Mouse (Mus musculus): ENCODE results near the gene Prss35. TPM values are rescaled to one million over a fixed set of nuclear protein-coding genes. Genes with fewer than 3 reads are reported as not detected.
A peak's percentile ranks its signal among the peaks of the same experiment; 100 is the strongest.

Gene Prss35
- polyA plus RNA-seq, 1 experiment from 2014 or later: 0.84 TPM

DNA sequence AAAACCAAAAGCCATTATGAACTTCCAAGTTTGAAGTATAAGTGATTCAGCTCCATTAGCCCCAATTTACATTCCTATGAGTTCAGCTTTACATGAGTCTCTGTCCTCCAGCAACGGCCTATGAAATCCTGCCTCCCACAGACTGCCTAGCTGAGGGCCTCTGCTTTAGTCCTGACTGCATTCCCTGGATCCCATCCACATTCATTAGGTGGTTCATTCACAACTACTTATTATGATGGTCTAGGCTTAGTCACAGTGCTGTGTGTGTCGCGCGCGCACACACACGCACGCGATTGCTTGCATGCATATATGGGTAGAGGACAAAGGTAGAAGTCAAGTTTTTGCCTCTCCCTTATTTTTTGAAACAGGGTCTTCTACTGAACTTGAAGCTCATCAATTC, 4.6 kb upstream of the Prss35 start:
- WGBS: 82% methylated on average over 8 of the region's 8 CpGs
- H3K4me2 ChIP-seq (ENCODE audit: low read length): no peak overlapping the region
- no peaks in the 10 kb centered on the region for H3K9me3 ChIP-seq (replicated peaks; ENCODE audit: control insufficient read depth, low read length)
- H3K4me1 ChIP-seq (ENCODE audit: control insufficient read depth, insufficient read depth, low read length): peaks cover 9% of the 10 kb centered on the region
- no peak overlapping the region for H3K9ac ChIP-seq (ENCODE audit: low read length)
- no peaks in the 10 kb centered on the region for H3K36me3 ChIP-seq (ENCODE audit: control insufficient read depth, insufficient read depth, low read length)
- ATAC-seq: no peak
- no peak overlapping the region for H3K4me3 ChIP-seq (ENCODE audit: low read depth, low read length)
- H3K27ac ChIP-seq (ENCODE audit: low read depth, low read length): no peak overlapping the region
- DNase-seq (ENCODE audit: low spot score): peak; percentile 10
- H3K27me3 ChIP-seq (replicated peaks; ENCODE audit: control insufficient read depth, insufficient read depth, low read length): no peaks in the 10 kb centered on the region

DNA sequence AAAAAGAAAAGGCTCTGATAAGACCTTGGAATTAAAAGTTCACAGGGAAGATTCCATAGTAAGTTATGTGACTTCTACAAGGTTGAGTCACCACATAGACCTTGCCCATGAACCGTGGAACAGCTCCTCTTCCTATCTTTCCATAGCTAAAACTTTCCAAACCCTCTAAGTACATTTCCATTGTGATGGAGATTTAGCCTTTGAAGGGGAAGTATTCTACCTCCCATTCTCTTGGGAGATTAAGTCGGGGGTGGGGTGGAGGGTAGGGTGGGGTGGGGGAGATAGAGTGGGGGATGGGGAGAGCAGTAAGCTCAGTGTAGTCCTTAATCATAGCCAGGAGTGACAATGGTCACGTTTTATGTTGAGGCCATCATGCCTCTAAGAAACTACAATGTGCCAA, 3.5 kb upstream of the Prss35 start:
- H3K27ac ChIP-seq (ENCODE audit: low read depth, low read length): no peak overlapping the region
- no peak overlapping the region for H3K9ac ChIP-seq (ENCODE audit: low read length)
- DNase-seq (ENCODE audit: low spot score) (no peak), ATAC-seq (no peak)
- no peak overlapping the region for H3K4me3 ChIP-seq (ENCODE audit: low read depth, low read length)
- H3K4me1 ChIP-seq (ENCODE audit: control insufficient read depth, insufficient read depth, low read length): peaks cover 9% of the 10 kb centered on the region
- no peaks in the 10 kb centered on the region for H3K9me3 ChIP-seq (replicated peaks; ENCODE audit: control insufficient read depth, low read length)
- no peaks in the 10 kb centered on the region for H3K27me3 ChIP-seq (replicated peaks; ENCODE audit: control insufficient read depth, insufficient read depth, low read length)
- no peak overlapping the region for H3K4me2 ChIP-seq (ENCODE audit: low read length)
- no peaks in the 10 kb centered on the region for H3K36me3 ChIP-seq (ENCODE audit: control insufficient read depth, insufficient read depth, low read length)
- 13% methylated on average over 3 of the region's 3 CpGs for WGBS

DNA sequence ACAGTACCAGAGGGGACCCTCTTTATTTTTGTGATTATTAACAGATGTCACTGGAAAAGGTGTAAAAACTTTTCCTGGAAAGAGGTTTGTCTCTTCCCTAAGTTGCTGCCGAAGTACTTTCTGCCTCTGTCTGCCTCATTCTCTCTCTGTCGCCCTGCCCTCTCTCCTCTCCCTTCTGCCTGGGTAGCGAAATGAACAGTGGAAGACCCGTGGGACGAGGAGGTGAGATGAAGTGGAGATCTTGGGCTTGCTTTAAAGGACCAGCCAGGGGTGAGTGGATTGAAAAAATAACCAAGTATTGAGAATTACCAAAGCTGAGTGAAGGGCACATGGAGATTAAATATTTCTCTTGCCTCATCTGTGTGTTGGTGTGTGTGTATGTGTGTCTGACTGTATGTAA, 592 bp downstream of the Prss35 start:
- Histone ChIP-seq H3K9me3 (replicated peaks; ENCODE audit: control insufficient read depth, low read length) (no peaks in the 10 kb centered on the region), H3K9ac (ENCODE audit: low read length) (no peak overlapping the region), H3K27me3 (replicated peaks; ENCODE audit: control insufficient read depth, insufficient read depth, low read length) (no peaks in the 10 kb centered on the region), H3K4me2 (ENCODE audit: low read length) (peak overlapping the region; percentile 55; the same call in 1 of the 2 replicates), H3K27ac (ENCODE audit: low read depth, low read length) (no peak overlapping the region), H3K4me3 (ENCODE audit: low read depth, low read length) (no peak overlapping the region), H3K36me3 (ENCODE audit: control insufficient read depth, insufficient read depth, low read length) (no peaks in the 10 kb centered on the region), H3K4me1 (ENCODE audit: control insufficient read depth, insufficient read depth, low read length) (peaks cover 12% of the 10 kb centered on the region)
- DNase-seq (ENCODE audit: low spot score) (no peak), ATAC-seq (no peak)
- WGBS: 37% methylated on average over 5 of the region's 5 CpGs

DNA sequence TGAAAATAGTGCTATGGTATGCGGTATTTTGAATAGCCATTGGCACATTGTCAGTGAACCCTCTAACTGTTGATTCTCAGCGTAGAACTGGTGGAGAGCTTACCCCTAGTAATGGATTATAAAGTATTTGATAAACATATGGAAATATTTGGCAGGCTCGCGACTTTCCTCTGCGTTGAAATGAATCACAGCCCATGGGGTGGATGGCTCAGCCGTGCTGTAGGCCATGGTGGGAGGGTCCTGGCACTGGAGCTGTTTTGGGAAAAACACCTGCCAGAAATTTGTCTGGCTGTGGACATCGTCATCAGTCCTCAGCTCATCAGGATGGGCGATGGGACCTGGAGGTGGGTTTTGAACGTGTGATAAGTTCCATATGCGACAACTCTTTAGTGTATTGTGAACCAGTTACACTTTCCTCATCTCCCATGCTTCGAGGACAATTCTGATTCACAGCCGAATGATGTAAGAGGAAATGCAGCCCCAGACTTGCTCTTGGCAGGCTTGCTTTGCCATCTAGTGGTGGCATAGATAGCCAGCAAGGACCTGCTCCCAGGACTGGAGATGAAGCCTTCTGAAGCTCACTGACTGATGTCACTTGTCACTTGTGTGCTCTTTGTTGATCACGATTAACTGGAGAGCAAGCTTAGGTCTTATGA, 2.6 kb downstream of the Prss35 start:
- peak; percentile 92 for DNase-seq (ENCODE audit: low spot score)
- peak; percentile 83 for ATAC-seq
- Histone ChIP-seq H3K4me2 (ENCODE audit: low read length) (no peak overlapping the region), H3K36me3 (ENCODE audit: control insufficient read depth, insufficient read depth, low read length) (no peaks in the 10 kb centered on the region), H3K27me3 (replicated peaks; ENCODE audit: control insufficient read depth, insufficient read depth, low read length) (no peaks in the 10 kb centered on the region), H3K9ac (ENCODE audit: low read length) (no peak overlapping the region), H3K27ac (ENCODE audit: low read depth, low read length) (no peak overlapping the region), H3K4me1 (ENCODE audit: control insufficient read depth, insufficient read depth, low read length) (peaks cover 12% of the 10 kb centered on the region), H3K9me3 (replicated peaks; ENCODE audit: control insufficient read depth, low read length) (no peaks in the 10 kb centered on the region), H3K4me3 (ENCODE audit: low read depth, low read length) (no peak overlapping the region)
- 35% methylated on average over 13 of the region's 13 CpGs for WGBS

DNA sequence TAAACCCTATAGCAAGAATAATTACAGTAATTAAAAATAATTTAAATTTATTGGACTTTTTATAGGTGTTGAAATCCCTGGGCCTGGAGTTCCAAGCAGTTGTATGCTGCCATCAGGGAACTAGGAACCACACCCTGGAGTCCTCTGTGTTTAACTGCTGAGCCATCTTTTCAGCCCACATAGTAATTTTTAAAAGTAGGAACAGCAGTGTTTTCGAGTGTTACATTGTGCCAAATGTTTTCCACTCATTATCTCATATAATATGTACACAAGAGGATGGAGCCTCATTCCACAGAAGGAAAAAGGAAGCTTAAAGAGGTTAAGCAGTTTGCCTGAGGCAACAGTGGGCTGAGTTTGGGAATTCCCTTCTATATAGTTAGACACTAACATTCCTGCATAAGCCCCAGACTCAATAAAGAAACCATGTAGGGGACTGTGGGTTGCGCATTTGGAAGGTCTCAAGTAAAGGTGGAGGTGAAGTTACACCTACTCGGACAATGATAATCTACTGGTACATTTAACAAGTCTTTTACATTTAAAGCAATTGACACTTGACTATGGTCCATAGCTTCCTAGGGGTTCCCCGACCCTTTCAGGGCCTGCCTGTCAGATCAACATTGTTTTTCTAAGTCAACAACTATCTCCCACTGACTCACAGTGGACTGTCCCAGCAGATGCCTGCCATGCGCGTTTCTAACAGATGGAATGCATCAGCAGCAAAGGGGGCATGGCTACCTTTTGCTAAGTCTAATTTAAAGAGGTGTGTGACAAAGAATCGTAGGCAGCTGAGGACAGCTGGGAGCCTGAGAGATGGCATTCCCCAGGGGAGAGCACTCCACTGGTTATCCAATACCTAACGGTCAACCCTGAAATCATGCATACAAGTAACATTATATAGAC, 19.3 kb downstream of the Prss35 start:
- Histone ChIP-seq H3K9me3 (replicated peaks; ENCODE audit: control insufficient read depth, low read length) (no peaks in the 10 kb centered on the region), H3K27ac (ENCODE audit: low read depth, low read length) (no peak overlapping the region), H3K27me3 (replicated peaks; ENCODE audit: control insufficient read depth, insufficient read depth, low read length) (no peaks in the 10 kb centered on the region), H3K36me3 (ENCODE audit: control insufficient read depth, insufficient read depth, low read length) (no peaks in the 10 kb centered on the region), H3K4me1 (ENCODE audit: control insufficient read depth, insufficient read depth, low read length) (no peaks in the 10 kb centered on the region), H3K9ac (ENCODE audit: low read length) (no peak overlapping the region), H3K4me3 (ENCODE audit: low read depth, low read length) (no peak overlapping the region), H3K4me2 (ENCODE audit: low read length) (no peak overlapping the region)
- DNase-seq (ENCODE audit: low spot score) (no peak), ATAC-seq (no peak)
- 71% methylated on average over 8 of the region's 8 CpGs for WGBS

DNA sequence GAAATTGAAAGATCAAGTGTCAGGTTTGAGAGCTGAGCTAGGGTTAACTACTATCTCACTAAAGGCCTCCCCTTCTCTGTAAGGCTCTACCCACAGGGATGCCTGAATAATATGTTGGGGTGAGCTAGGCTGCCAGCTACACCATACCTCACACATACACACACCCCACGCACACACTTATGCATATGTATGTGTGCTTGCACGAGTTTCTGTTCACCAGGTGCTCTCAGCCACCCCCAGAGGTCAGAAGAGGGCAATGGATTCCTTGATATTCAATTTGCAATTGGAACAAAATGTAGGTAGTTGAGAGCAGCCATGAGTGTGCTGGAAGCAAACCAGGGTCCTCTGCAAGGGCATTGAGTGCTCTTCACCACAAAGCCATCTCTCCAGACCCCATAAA, 20.6 kb downstream of the Prss35 start:
- no peak overlapping the region for H3K27ac ChIP-seq (ENCODE audit: low read depth, low read length)
- WGBS: 64% methylated on average over 2 of the region's 2 CpGs

DNA sequence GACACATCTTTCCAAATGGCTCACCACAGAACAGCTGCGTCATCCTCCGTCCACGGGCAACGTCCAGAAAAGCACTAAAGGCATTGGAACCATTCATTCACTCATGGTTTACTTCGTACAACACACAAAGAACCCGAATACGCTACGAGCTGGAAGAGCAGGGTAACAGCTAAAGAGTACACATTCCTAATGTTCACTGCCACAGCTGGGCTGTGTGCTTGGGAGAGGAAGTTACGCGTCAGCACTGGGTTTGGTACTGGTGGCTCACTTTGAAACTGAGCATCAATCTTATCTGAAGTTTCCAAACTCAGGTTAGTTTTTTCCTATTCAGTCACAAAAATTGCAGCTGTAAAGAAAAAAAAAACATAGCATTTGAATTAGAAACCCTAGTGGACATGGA, 23.5 kb downstream of the Prss35 start:
- 80% methylated on average over 10 of the region's 10 CpGs for WGBS
- no peak overlapping the region for H3K4me2 ChIP-seq (ENCODE audit: low read length)
- ATAC-seq: no peak
- H3K27ac ChIP-seq (ENCODE audit: low read depth, low read length): no peak overlapping the region
- H3K9ac ChIP-seq (ENCODE audit: low read length): no peak overlapping the region
- no peaks in the 10 kb centered on the region for H3K4me1 ChIP-seq (ENCODE audit: control insufficient read depth, insufficient read depth, low read length)
- H3K9me3 ChIP-seq (replicated peaks; ENCODE audit: control insufficient read depth, low read length): no peaks in the 10 kb centered on the region
- DNase-seq (ENCODE audit: low spot score): no peak
- 0 out of 2 replicates have a peak, but pooled peaks cover under 1% of the 10 kb centered on the region for H3K36me3 ChIP-seq (ENCODE audit: control insufficient read depth, insufficient read depth, low read length)
- no peak overlapping the region for H3K4me3 ChIP-seq (ENCODE audit: low read depth, low read length)
- H3K27me3 ChIP-seq (replicated peaks; ENCODE audit: control insufficient read depth, insufficient read depth, low read length): no peaks in the 10 kb centered on the region

More for the DNA sequence above, 20.6 kb downstream of the Prss35 start:
- Histone ChIP-seq H3K9me3 (replicated peaks; ENCODE audit: control insufficient read depth, low read length) (no peaks in the 10 kb centered on the region), H3K36me3 (ENCODE audit: control insufficient read depth, insufficient read depth, low read length) (no peaks in the 10 kb centered on the region), H3K27me3 (replicated peaks; ENCODE audit: control insufficient read depth, insufficient read depth, low read length) (no peaks in the 10 kb centered on the region), H3K4me2 (ENCODE audit: low read length) (no peak overlapping the region), H3K4me3 (ENCODE audit: low read depth, low read length) (no peak overlapping the region), H3K9ac (ENCODE audit: low read length) (no peak overlapping the region), H3K4me1 (ENCODE audit: control insufficient read depth, insufficient read depth, low read length) (no peaks in the 10 kb centered on the region)
- ATAC-seq (no peak), DNase-seq (ENCODE audit: low spot score) (no peak)

DNA sequence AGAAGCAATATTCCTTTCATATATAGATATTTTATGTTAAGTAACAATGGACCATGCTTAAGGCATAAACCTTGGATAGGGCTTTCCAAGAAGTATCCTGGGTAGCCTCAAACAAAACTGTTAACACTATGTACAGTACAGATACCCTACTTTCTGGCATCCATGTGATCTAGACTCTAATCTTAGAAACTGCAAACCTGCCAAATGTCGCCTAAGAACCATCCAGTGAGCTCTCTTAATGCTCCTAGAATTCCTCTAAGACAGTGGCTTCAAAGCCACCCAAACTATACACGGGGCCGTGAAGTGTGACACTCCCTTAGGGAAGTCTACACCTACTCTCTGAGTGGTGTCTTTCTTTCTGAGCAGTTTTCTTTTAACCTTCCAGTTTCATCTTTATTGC, 29.4 kb downstream of the Prss35 start:
- Histone ChIP-seq H3K9ac (ENCODE audit: low read length) (no peak overlapping the region), H3K27me3 (replicated peaks; ENCODE audit: control insufficient read depth, insufficient read depth, low read length) (no peaks in the 10 kb centered on the region), H3K36me3 (ENCODE audit: control insufficient read depth, insufficient read depth, low read length) (peaks cover 19% of the 10 kb centered on the region), H3K27ac (ENCODE audit: low read depth, low read length) (no peak overlapping the region), H3K4me1 (ENCODE audit: control insufficient read depth, insufficient read depth, low read length) (no peaks in the 10 kb centered on the region), H3K9me3 (replicated peaks; ENCODE audit: control insufficient read depth, low read length) (no peaks in the 10 kb centered on the region), H3K4me3 (ENCODE audit: low read depth, low read length) (no peak overlapping the region), H3K4me2 (ENCODE audit: low read length) (no peak overlapping the region)
- WGBS: 91% methylated on average over 3 of the region's 3 CpGs
- DNase-seq (ENCODE audit: low spot score) (no peak), ATAC-seq (no peak)

DNA sequence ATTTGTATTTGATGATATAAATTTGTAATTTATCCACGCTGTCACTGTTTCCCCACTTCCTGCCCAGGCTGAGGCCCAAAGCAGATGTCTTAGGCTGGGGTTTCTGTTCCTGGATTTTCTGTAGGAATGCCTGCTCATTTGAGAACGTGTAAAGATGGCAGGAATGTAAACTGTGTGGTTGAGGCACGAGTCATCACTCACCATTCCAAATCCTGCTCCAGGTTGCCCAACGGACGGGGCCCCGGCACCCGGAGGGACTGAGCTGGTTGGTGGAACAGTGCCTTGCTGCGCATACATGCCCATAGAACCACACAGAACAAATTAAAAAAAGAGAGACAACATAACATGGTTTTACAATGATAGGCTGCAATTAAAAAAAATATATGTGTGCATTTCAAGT, 30.5 kb downstream of the Prss35 start:
- no peak overlapping the region for H3K9ac ChIP-seq (ENCODE audit: low read length)
- 89% methylated on average over 8 of the region's 8 CpGs for WGBS

More for the DNA sequence above, 30.5 kb downstream of the Prss35 start:
- H3K27ac ChIP-seq (ENCODE audit: low read depth, low read length): no peak overlapping the region
- H3K9me3 ChIP-seq (replicated peaks; ENCODE audit: control insufficient read depth, low read length): no peaks in the 10 kb centered on the region
- H3K4me3 ChIP-seq (ENCODE audit: low read depth, low read length): no peak overlapping the region
- H3K27me3 ChIP-seq (replicated peaks; ENCODE audit: control insufficient read depth, insufficient read depth, low read length): no peaks in the 10 kb centered on the region
- ATAC-seq (no peak), DNase-seq (ENCODE audit: low spot score) (no peak)
- H3K4me2 ChIP-seq (ENCODE audit: low read length): no peak overlapping the region
- no peaks in the 10 kb centered on the region for H3K4me1 ChIP-seq (ENCODE audit: control insufficient read depth, insufficient read depth, low read length)
- peaks cover 19% of the 10 kb centered on the region for H3K36me3 ChIP-seq (ENCODE audit: control insufficient read depth, insufficient read depth, low read length)
